Mouse (Mus musculus) left cerebral cortex, postnatal 14 days (tissue): ENCODE measurements at regions not wholly inside any gene's neighbourhood (a gene's known extent, or its start where the extent isn't known, plus 50 kb on each side); places are given as distances from the start of the nearest gene placed in this dataset.

Experiments
- DNase-seq, 2 experiments: peaks; one replicate each; pipeline ENCODE4 v3.0.0; 2021 to 2022; ENCODE audit warnings: low spot score in 2 of 2, mixed read lengths in 1 of 2
- intact Hi-C: fragments of 180-260 bp; cut with DNase I; formaldehyde crosslinking; loops from one replicate; pipeline ENCODE4 v1.15.1; 2025

- no peak for DNase-seq
- intact Hi-C loops = no loop called here
Measured at GRCm38 (mm10) chr15:89940591-89940990, 98.9 kb upstream of the Syt10 start.

GRCm38 (mm10) chr15:89932370-89932769, 90.7 kb upstream of the Syt10 start:
- no peak for DNase-seq
- intact Hi-C loops = no loop called here

- intact Hi-C loops = loop anchor here (10.0 kb wide), 1 partner anchor 291 kb away; no protein-coding TSS in a partner anchor
- DNase-seq = peak in 1 of 2 experiments; percentile 6
Measured at GRCm38 (mm10) chr15:89915587-89915986, 73.9 kb upstream of the Syt10 start.

GRCm38 (mm10) chr15:89903057-89903456, 61.4 kb upstream of the Syt10 start:
- DNase-seq = peak; percentile 5 to 10
- intact Hi-C loops = no loop called here

- intact Hi-C loops = no loop called here
- DNase-seq = no peak
Measured at GRCm38 (mm10) chr15:89893668-89894067, 52.0 kb upstream of the Syt10 start.
